Mouse (Mus musculus) brown adipose tissue, adult 24 weeks (tissue): ENCODE results near the gene Gna13. TPM values are rescaled to one million over a fixed set of nuclear protein-coding genes. Genes with fewer than 3 reads are reported as not detected.

Source experiments
- H3K27ac ChIP-seq: fragments of 200-500 bp; replicated peaks from 2 replicates; pipeline ENCODE4 v1.5.1; 2012; ENCODE audit warnings: low read depth, mild to moderate bottlenecking, low read length
- H3K4me1 ChIP-seq: fragments of 200-500 bp; 2 replicates; pipeline ENCODE4 v1.6.1; 2012; ENCODE audit warnings: low read length, mixed read lengths; ENCODE audit not compliant: control insufficient read depth, insufficient read depth, insufficient read length
- H3K4me3 ChIP-seq: fragments of 200-500 bp; 2 replicates; pipeline ENCODE4 v1.5.1; 2012; ENCODE audit warnings: low read depth, mild to moderate bottlenecking, low read length, moderate library complexity; ENCODE audit not compliant: insufficient read depth
- polyA plus RNA-seq: library from polyadenylated mRNA; stranded (reverse); fragments of >200 nt; gene quantifications from 2 replicates; pipeline ENCODE4 v1.2.4, GENCODE M21; 2012; ENCODE audit not compliant: missing spikeins, insufficient read depth, insufficient read length

The Gna13 gene
- polyA plus RNA-seq, 1 experiment, result 43.8 TPM

DNA sequence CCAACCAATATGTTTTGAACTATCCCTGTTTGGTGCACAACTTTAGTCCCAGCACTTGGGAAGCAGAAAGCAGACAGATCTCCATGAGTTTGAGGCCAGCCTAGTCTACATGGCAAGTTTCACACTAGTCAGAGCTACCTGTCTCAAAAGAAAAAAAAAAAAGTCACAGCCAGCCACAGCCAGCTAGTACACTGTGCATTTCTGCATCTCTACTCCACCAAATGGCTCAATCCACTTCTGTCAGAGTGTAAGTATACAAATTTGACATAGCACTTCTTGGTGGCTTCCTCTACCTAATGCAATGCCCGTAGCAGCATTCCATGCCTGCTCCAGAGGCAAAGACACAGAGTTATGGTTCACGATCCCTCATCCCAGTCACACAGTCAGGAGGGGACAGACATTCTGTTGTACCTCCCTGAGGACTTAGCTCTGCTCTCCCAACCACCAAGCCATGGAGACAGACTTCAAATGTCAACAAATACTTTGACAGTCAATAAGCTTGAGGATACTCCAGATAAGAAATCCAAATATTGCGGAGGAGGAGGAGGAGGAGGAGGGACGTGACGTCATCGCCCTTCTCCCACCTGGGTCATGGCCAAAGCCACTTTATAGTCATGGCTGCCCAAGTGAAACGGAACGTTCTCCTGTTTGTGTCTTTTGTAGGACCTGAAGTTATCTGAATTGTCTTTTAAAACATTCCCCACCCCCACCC is 54.2 kb downstream of the Gna13 start:
- H3K4me3 ChIP-seq, result no peak overlapping the region

DNA sequence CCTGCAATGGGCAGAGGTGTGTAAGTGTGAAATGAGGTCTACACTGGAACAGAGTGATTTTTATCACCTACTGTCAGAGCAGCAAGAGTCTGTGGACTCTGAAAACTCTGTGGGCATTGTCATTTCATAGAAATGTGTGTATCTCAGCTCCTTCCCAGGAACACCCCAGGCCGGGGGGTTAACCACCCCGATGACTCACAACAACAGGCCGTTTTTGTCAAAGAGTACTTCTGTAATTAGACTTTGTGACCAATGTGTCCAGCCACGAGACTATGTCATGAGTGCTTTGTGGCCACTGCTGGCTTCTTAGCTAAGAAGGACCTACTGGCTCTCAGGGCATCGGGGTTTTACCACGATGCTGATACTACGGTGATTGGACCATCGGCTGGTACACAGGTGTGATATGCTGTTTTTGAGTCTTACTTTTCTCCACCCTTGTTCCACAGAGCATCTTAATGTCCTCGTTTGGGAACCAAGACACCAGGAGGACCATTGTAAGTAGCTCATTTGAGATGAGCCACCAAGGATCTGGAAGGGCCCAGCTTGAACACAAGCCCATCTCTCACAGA is 54.9 kb downstream of the Gna13 start:
- Histone ChIP-seq H3K27ac (0 out of 2 replicates have a peak overlapping the region, but pooled peaks have one; percentile 37), H3K4me1 (no peaks in the 10 kb centered on the region), H3K4me3 (no peak overlapping the region)

More for the DNA sequence above, 54.2 kb downstream of the Gna13 start:
- Histone ChIP-seq H3K27ac (no peak overlapping the region), H3K4me1 (no peaks in the 10 kb centered on the region)

DNA sequence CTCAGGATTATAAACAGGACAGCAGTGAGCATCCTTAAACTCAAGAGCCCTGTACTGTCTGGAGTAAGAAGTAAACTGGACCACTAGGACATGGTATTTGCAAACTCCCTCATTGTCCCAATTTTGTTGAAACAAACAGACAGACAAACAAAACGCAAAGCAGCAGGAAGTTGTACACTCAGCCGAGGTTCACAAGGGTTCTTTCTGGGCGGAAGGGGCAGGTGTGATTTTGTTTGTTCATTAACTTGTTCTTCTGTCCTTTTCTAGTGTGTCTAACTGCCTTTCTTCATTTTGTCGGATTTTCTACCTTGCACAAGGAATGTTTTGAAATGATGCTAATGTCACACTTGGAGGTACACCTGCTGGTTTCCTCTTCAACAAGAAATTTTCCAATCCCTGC is 56.8 kb downstream of the Gna13 start:
- H3K27ac ChIP-seq, result no peak overlapping the region
- no peak overlapping the region for H3K4me3 ChIP-seq
- H3K4me1 ChIP-seq, result no peaks in the 10 kb centered on the region

DNA sequence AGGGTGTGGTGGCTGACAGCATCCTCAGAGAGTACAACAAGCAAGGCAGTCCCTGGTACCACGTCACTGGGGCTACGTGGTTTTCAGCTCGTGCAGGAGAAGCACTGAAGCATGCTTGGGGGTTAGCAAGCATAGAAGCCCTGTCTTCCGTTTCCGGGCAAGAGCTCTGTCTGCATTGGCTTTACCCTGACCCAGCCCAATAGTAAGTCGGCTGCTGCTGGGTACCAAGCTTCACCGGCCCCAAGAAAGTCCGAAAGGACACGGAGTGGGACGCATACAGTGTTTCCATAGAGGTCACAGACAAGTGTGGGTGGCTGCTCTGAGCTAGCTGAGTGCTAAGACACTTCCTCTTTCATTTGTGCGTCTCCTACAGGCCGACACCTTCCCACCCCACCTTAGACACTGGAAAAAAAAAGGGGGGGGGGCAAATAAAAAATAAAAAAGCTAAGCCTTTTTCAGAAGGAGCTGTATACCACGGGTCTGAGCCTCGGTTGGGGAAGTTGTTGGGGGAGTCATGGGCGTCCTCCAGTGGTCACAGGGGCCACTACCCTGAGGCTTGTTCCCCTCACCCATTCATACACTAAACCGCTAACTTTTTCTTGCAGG is 57.4 kb downstream of the Gna13 start:
- H3K27ac ChIP-seq, result no peak overlapping the region
- H3K4me3 ChIP-seq, result peak overlapping the region; percentile 23; the same call in 1 of the 2 replicates
- H3K4me1 ChIP-seq, result no peaks in the 10 kb centered on the region

DNA sequence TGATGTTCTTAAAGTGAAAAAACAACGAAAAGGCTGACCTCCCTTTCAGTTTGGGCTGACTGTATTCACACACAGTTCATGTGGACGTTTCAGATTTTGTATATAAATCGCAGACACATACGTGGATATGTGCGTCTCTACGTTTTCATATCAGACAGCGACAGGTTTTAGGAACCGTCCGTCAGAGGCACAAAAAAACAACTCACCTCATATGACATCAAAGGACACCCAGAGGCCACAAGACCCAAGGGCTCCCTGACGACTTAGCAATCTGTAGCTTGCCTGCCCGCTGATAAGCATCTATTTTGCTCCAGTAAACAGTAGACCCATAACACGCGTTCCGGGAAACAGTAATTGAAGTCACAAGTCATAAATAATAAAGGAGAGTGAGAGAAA is 57.9 kb downstream of the Gna13 start:
- H3K27ac ChIP-seq, result no peak overlapping the region
- H3K4me1 ChIP-seq, result no peaks in the 10 kb centered on the region
- no peak overlapping the region for H3K4me3 ChIP-seq

DNA sequence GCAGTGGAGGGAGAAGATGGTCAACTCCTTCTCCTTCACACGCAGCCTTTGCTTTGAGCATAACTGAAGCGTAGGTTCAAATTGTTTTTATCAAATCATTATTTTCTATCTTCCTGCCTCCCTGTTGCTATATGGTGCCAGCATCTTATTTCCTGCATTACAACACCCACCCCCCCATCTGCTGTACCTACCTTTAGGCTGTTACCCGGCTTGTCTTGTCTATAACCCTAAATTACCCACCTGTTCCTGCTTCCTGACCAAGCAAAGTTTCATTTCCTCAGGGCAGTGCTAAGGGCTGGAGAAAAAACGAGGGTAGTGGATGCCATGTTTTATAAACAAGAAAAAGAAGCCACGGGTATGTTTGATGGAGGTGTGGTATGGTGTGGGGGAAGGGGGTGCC is 58.6 kb downstream of the Gna13 start:
- no peak overlapping the region for H3K4me3 ChIP-seq
- no peaks in the 10 kb centered on the region for H3K4me1 ChIP-seq

DNA sequence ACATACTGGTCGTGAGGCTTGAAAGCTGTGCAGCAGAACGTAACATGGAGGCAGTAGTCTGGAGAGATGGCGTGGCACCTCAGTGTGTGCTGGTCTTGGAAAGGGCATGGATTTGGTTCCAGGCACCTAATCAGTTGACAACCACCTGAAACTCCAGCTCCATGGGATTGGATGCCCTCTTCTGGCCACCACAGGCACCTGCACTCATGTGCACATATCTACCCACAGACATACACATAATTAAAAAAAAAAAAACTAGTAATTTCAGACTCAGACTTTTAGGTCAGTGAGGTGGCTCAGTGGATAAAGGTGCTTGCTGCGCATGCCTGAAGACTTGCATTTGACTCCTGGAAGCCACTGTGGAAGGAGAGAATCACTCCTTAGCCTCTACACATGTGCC is 59.6 kb downstream of the Gna13 start:
- Histone ChIP-seq H3K4me1 (no peaks in the 10 kb centered on the region), H3K27ac (no peak overlapping the region), H3K4me3 (no peak overlapping the region)

More for the DNA sequence above, 58.6 kb downstream of the Gna13 start:
- H3K27ac ChIP-seq, result no peak overlapping the region

DNA sequence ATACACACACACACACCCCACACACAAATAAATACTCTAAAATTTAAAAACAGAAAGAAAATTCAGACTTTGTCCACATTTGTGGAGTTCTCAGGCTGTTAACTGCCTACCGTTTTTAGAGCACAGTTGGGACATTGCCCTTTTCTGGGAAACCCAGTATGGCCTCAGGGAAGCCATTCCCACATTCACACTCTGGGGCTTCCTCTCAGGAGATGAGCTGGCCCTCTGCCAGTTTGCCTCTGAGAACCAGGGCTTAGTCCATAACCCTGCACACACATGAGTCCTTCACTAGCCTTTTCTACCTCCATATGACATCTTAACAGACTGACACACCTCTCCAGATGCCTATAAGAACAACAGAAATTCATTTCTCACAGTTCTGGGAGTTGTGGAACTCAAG is 60.7 kb downstream of the Gna13 start:
- H3K4me3 ChIP-seq, result no peak overlapping the region
- no peaks in the 10 kb centered on the region for H3K4me1 ChIP-seq
- H3K27ac ChIP-seq, result no peak overlapping the region

DNA sequence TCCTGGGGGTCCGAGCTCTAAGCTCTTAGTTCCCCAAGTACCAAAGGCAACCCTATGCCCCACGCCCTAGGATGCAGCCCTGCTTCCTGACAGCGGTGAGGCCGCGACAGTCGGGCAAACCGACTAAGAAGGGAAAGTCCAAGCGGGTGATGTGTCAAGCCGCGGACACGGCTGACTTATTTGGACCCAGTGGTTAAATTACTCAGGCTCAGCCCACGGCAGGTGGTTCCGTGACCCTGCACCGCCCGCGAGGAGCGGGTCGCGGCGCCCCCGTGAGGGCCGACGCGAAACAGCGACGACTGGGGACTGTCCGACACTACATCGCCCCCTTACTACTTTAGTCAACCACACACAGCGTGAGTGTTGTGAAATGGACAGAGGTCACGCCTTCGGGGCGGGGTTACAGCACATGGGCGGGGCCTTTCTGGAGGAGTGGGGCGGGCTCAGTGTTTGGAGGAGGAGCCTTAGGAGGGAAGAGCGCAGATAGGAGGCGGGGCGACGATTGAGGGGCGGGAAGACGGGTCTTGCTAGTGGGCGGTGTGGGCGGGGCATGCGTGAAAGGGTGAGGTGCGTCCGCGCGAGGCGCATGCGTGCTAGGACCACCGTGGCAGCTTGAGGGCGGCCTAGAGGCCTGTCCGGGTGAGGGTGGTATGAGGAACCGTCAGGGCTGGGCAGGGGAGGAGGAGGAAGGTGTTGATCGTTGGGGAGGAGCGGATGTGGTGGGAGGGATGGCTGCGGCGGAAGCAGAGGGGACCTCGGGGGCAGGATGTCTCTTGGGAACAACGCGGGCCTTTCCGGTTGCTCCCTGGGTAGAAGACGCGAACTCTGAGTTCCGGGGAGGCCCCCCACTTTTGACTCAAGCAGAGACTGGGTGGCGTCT is 63.0 kb downstream of the Gna13 start, which contains the start of gene Amz2:
Gene Amz2 (plus strand): TSS at position 555 of the 880 bp plus-strand sequence.
- Histone ChIP-seq H3K27ac (peak within 1 kb of the TSS; percentile 84), H3K4me3 (peak within 1 kb of the TSS; percentile 72), H3K4me1 (no peaks in the 10 kb centered on the region)

DNA sequence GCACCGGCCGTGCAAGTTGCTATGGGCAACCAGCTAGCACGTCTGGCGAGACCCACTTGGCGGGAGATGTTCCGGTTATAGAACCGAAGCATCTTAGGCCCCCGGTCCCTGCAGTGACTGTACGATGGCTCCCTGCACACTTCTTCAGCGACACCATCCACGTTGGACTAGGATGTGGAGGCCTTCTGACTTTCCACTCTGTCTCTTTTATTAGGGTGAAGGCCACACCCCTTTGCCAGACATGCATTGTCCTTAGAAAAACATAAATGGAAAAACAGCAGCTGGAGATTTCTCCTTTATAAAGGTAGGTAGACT is 63.6 kb downstream of the Gna13 start:
- no peaks in the 10 kb centered on the region for H3K4me1 ChIP-seq
- peak overlapping the region; percentile 84 for H3K27ac ChIP-seq
- peak overlapping the region; percentile 72 for H3K4me3 ChIP-seq

DNA sequence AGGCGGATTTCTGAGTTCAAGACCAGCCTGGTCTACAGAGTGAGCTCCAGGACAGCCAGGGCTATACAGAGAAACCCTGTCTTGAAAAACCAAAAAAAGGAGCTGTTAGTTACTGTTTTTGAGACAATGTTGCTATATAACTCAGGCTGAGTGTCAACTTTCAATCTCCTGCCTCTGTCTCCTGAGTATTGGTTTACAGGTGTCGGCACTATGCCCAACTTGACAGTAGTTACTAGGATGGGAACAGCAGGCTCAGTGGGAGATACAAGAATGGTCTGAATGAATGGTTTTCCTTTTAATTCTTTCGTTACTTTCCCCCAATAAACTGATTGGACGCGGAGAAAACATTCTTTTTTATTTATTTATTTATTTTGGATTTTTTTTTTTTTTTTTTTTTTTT is 64.7 kb downstream of the Gna13 start:
- no peaks in the 10 kb centered on the region for H3K4me1 ChIP-seq
- no peak overlapping the region for H3K27ac ChIP-seq
- no peak overlapping the region for H3K4me3 ChIP-seq

DNA sequence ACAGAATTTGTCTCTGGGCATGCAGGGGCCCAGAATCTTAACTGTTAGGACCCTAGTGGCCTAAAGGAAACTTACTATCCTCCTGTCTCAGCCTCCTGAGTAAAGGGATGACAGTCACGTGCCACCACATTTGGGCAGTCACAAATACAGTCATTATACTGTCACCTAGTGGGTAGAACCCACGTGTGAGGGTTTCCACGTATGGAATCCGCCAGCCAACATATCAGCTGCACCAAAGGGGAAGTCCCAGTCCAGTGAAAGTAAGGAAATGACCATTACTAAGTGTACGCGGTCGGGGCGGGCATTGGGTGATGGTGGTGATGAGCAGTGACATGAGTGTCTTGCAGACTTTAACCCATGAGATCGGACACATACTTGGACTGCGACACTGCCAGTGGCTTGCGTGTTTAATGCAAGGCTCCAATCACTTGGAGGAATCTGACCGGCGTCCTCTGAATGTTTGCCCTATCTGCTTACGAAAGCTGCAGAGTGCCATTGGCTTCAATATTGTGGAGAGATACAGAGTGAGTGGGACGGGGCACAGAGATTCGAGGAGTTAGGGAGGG is 71.7 kb downstream of the Gna13 start:
- H3K4me3 ChIP-seq, result no peak overlapping the region
- no peaks in the 10 kb centered on the region for H3K4me1 ChIP-seq
- H3K27ac ChIP-seq, result no peak overlapping the region

DNA sequence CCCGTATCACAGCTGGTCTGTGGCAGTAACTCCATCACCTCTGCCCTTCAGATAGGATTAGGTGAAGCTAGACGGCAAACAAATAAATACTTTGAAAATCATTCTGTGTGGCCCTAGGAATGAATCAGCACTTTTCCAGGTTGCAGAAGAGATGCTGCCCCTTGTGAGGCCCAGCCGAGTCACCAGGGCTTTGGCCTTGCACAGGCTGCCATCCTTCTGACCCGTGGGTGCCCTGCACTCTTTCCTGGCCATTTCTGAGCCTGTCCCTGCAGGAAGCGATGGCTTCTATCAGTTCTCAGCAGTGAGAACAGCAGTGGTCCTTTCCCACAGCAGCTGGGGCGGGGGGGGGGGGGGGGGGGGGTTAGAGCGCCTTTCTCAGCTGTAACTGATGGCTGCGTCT is 74.3 kb downstream of the Gna13 start:
- Histone ChIP-seq H3K4me1 (peaks cover 4% of the 10 kb centered on the region; the same call in 1 of the 2 replicates), H3K27ac (no peak overlapping the region), H3K4me3 (no peak overlapping the region)

DNA sequence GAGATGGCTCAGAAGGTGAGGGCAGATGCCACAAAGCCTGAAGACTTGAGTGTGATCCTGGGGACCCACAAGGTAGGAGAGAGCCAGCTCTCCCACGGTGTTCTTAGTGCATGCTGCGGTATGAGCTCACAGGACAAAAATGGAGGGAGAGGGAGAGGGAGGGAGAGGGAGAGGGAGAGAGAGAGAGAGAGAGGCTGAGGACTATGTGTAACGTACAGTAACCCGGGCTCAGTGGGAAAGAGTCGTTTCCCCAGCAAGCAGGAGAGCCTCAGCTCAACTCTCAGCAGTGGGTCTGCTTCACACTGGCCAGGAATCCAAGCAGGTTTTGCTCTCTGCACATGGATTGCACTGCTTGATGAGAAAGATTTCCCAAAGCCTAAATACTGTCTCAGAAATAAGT is 76.6 kb downstream of the Gna13 start:
- no peak overlapping the region for H3K27ac ChIP-seq
- no peak overlapping the region for H3K4me3 ChIP-seq
- peaks cover 4% of the 10 kb centered on the region; the same call in 1 of the 2 replicates for H3K4me1 ChIP-seq
